Mouse (Mus musculus) bone marrow, adult 2 months (tissue): Measurements from ENCODE around the gene Aimp2.

Experiments used
- CTCF ChIP-seq: fragments of 200-500 bp; IDR thresholded peaks from 2 replicates; pipeline ENCODE4 v1.5.1; 2011; ENCODE audit warnings: low read length, control low read depth; ENCODE audit not compliant: control insufficient read depth, insufficient read depth
- POLR2A ChIP-seq: fragments of 200-500 bp; IDR thresholded peaks from 2 replicates; pipeline ENCODE4 v1.6.1; 2011; ENCODE audit warnings: low read depth, mild to moderate bottlenecking, control low read depth, low read length, borderline replicate concordance; ENCODE audit not compliant: control insufficient read depth

GRCm38 (mm10) chr5:143885274-143885673 lies 24.4 kb downstream of the Aimp2 start:
- TF ChIP-seq POLR2A: no peak
- no peak for TF ChIP-seq CTCF
